Mouse (Mus musculus): ENCODE measurements around the gene Nkd1. TPM values are rescaled to one million over a fixed set of nuclear protein-coding genes. Genes with fewer than 3 reads are reported as not detected.
A peak's percentile ranks its signal among the peaks of the same experiment; 100 is the strongest.

The Nkd1 gene
- polyA plus RNA-seq, 1 experiment from 2014 or later: 33.7 TPM

GRCm38 (mm10) chr8:88544677-88545076 lies 23.5 kb downstream of the Nkd1 start:
- peaks cover 33% of the 10 kb centered on the region for H3K4me1 ChIP-seq (ENCODE audit: control insufficient read depth, insufficient read depth, low read length)
- no peak overlapping the region for H3K4me3 ChIP-seq (ENCODE audit: low read depth, low read length)
- no peak overlapping the region for H3K4me2 ChIP-seq (replicated peaks; ENCODE audit: low read depth, low read length)
- ATAC-seq (ENCODE audit: insufficient number of reproducible peaks, insufficient read depth, low FRiP score, low read depth): no peak
- H3K9ac ChIP-seq (replicated peaks; ENCODE audit: low read depth, low read length): no peak overlapping the region
- WGBS: 67% methylated on average over 4 of the region's 4 CpGs
- no peaks in the 10 kb centered on the region for H3K27me3 ChIP-seq (ENCODE audit: control insufficient read depth, insufficient read depth, low read length)
- H3K36me3 ChIP-seq (ENCODE audit: control insufficient read depth, insufficient read depth, low read length): no peaks in the 10 kb centered on the region; the same call in 1 of the 2 replicates
- 0 out of 2 replicates have a peak overlapping the region, but pooled peaks have one; percentile 98 for H3K27ac ChIP-seq (ENCODE audit: low read length)
- 0 out of 2 replicates have a peak, but pooled peaks cover 4% of the 10 kb centered on the region for H3K9me3 ChIP-seq (ENCODE audit: control insufficient read depth, low read depth, low read length)

- Histone ChIP-seq H3K27me3 (ENCODE audit: control insufficient read depth, insufficient read depth, low read length) (no peaks in the 10 kb centered on the region), H3K9ac (replicated peaks; ENCODE audit: low read depth, low read length) (no peak overlapping the region), H3K4me1 (ENCODE audit: control insufficient read depth, insufficient read depth, low read length) (peaks cover 33% of the 10 kb centered on the region), H3K4me3 (ENCODE audit: low read depth, low read length) (no peak overlapping the region), H3K9me3 (ENCODE audit: control insufficient read depth, low read depth, low read length) (0 out of 2 replicates have a peak, but pooled peaks cover 4% of the 10 kb centered on the region), H3K36me3 (ENCODE audit: control insufficient read depth, insufficient read depth, low read length) (no peaks in the 10 kb centered on the region; the same call in 1 of the 2 replicates), H3K27ac (ENCODE audit: low read length) (peak overlapping the region; percentile 98), H3K4me2 (replicated peaks; ENCODE audit: low read depth, low read length) (no peak overlapping the region)
- 94% methylated on average over 7 of the region's 7 CpGs for WGBS
- ATAC-seq (ENCODE audit: insufficient number of reproducible peaks, insufficient read depth, low FRiP score, low read depth): no peak
These were observed 24.3 kb downstream of the Nkd1 start for GRCm38 (mm10) chr8:88545441-88545840.

GRCm38 (mm10) chr8:88546032-88546732 lies 25.0 kb downstream of the Nkd1 start:
- Histone ChIP-seq H3K4me1 (ENCODE audit: control insufficient read depth, insufficient read depth, low read length) (peaks cover 33% of the 10 kb centered on the region), H3K27me3 (ENCODE audit: control insufficient read depth, insufficient read depth, low read length) (no peaks in the 10 kb centered on the region), H3K36me3 (ENCODE audit: control insufficient read depth, insufficient read depth, low read length) (no peaks in the 10 kb centered on the region; the same call in 1 of the 2 replicates), H3K4me3 (ENCODE audit: low read depth, low read length) (no peak overlapping the region), H3K9me3 (ENCODE audit: control insufficient read depth, low read depth, low read length) (0 out of 2 replicates have a peak, but pooled peaks cover 4% of the 10 kb centered on the region), H3K9ac (replicated peaks; ENCODE audit: low read depth, low read length) (no peak overlapping the region), H3K27ac (ENCODE audit: low read length) (peak overlapping the region; percentile 98), H3K4me2 (replicated peaks; ENCODE audit: low read depth, low read length) (no peak overlapping the region)
- peak; percentile 87 for ATAC-seq (ENCODE audit: insufficient number of reproducible peaks, insufficient read depth, low FRiP score, low read depth)
- 28% methylated on average over 18 of the region's 18 CpGs for WGBS

GRCm38 (mm10) chr8:88555669-88556068 lies 34.5 kb downstream of the Nkd1 start:
- Histone ChIP-seq H3K36me3 (ENCODE audit: control insufficient read depth, insufficient read depth, low read length) (no peaks in the 10 kb centered on the region), H3K27ac (ENCODE audit: low read length) (peak overlapping the region; percentile 73; the same call in 1 of the 2 replicates), H3K9me3 (ENCODE audit: control insufficient read depth, low read depth, low read length) (no peaks in the 10 kb centered on the region), H3K27me3 (ENCODE audit: control insufficient read depth, insufficient read depth, low read length) (no peaks in the 10 kb centered on the region), H3K9ac (replicated peaks; ENCODE audit: low read depth, low read length) (no peak overlapping the region), H3K4me1 (ENCODE audit: control insufficient read depth, insufficient read depth, low read length) (peaks cover 13% of the 10 kb centered on the region; the same call in 1 of the 2 replicates), H3K4me2 (replicated peaks; ENCODE audit: low read depth, low read length) (no peak overlapping the region), H3K4me3 (ENCODE audit: low read depth, low read length) (no peak overlapping the region)
- peak; percentile 83; the same call in 1 of the 2 replicates for ATAC-seq (ENCODE audit: insufficient number of reproducible peaks, insufficient read depth, low FRiP score, low read depth)
- 27% methylated on average over 4 of the region's 4 CpGs for WGBS

GRCm38 (mm10) chr8:88559985-88560473 lies 38.9 kb downstream of the Nkd1 start:
- H3K36me3 ChIP-seq (ENCODE audit: control insufficient read depth, insufficient read depth, low read length): no peaks in the 10 kb centered on the region

DNA sequence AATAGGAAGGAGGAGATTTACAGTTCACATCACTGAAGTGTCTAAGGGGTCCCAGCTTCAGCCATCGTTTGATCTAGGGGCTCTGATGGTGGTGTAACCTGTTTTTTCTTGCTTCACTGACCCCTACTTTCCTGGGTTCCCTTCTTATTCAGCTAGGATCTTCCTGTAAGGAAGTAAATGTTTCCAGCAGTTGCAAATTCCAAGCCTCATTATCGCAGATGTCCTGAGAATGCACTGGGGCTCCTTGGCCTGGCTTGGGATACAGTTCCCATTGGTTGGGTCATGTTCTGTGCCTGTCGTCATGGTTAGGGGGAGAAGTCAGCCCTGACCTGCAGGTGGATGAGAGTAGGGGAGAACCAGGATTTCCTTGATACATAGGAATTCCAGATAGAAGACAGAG lies 40.2 kb downstream of the Nkd1 start:
- Histone ChIP-seq H3K9ac (replicated peaks; ENCODE audit: low read depth, low read length) (no peak overlapping the region), H3K9me3 (ENCODE audit: control insufficient read depth, low read depth, low read length) (no peaks in the 10 kb centered on the region), H3K36me3 (ENCODE audit: control insufficient read depth, insufficient read depth, low read length) (no peaks in the 10 kb centered on the region), H3K27ac (ENCODE audit: low read length) (no peak overlapping the region), H3K27me3 (ENCODE audit: control insufficient read depth, insufficient read depth, low read length) (no peaks in the 10 kb centered on the region), H3K4me2 (replicated peaks; ENCODE audit: low read depth, low read length) (no peak overlapping the region), H3K4me3 (ENCODE audit: low read depth, low read length) (no peak overlapping the region), H3K4me1 (ENCODE audit: control insufficient read depth, insufficient read depth, low read length) (peaks cover 24% of the 10 kb centered on the region)
- no peak for ATAC-seq (ENCODE audit: insufficient number of reproducible peaks, insufficient read depth, low FRiP score, low read depth)
- WGBS: 71% methylated on average over 3 of the region's 3 CpGs

More at GRCm38 (mm10) chr8:88559985-88560473, 38.9 kb downstream of the Nkd1 start:
- no peak overlapping the region for H3K4me3 ChIP-seq (ENCODE audit: low read depth, low read length)
- peaks cover 25% of the 10 kb centered on the region for H3K4me1 ChIP-seq (ENCODE audit: control insufficient read depth, insufficient read depth, low read length)
- H3K4me2 ChIP-seq (replicated peaks; ENCODE audit: low read depth, low read length): no peak overlapping the region
- H3K9ac ChIP-seq (replicated peaks; ENCODE audit: low read depth, low read length): no peak overlapping the region
- WGBS: 91% methylated on average over 6 of the region's 6 CpGs
- ATAC-seq (ENCODE audit: insufficient number of reproducible peaks, insufficient read depth, low FRiP score, low read depth): no peak
- H3K9me3 ChIP-seq (ENCODE audit: control insufficient read depth, low read depth, low read length): no peaks in the 10 kb centered on the region
- no peak overlapping the region for H3K27ac ChIP-seq (ENCODE audit: low read length)
- H3K27me3 ChIP-seq (ENCODE audit: control insufficient read depth, insufficient read depth, low read length): no peaks in the 10 kb centered on the region

DNA sequence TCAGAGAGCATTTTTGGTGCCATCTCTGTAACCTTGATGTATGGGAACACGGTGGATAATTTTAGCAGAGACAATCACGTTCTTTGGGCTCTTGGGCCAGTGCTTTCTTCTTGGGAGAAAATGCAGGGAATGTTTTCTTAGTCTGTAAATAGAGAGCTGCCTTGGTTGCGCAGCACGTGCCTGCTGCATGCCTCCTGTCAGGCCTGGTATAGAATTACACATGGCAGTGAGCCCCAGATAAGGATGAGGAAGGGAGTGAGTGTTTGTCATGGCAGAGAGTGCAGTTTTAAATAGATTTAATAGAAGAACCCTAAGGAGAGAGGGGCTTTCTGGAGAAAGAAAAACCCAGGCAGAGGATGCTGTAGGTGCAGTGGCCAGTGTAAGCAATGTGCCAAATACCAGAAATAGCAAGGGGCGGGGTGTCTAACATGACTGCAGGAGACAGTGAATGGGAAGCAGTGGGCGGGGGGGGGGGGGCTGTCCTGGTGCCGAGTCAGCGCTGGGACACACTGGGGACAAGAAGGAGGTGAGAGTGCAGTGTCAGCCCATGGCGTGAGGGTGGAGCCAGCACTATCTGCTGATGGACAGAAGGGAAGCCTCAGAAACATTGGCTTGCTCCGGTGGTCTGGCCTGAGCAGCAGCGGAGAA lies 43.2 kb downstream of the Nkd1 start:
- no peaks in the 10 kb centered on the region for H3K36me3 ChIP-seq (ENCODE audit: control insufficient read depth, insufficient read depth, low read length)

DNA sequence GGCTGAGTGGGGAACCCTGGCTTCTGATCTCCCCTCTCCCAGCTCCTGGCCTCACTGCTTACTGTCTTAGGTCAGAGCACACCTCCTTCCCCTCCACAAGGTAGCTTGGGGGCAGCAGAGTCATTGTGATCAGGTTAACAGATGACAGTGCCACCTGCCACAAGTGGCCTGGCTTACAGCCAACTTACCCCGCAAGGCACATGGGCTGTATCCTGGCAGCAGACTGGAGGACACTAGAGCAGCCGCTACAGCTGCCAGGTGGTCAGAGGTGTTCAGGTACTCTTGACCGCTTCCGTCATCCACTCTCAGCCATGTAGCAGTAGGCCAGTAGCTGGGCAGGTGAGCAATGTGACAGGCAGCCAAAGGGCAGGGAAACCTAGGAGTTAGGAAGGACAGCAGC lies 45.0 kb downstream of the Nkd1 start:
- no peak overlapping the region for H3K9ac ChIP-seq (replicated peaks; ENCODE audit: low read depth, low read length)
- no peaks in the 10 kb centered on the region for H3K27me3 ChIP-seq (ENCODE audit: control insufficient read depth, insufficient read depth, low read length)
- no peaks in the 10 kb centered on the region for H3K36me3 ChIP-seq (ENCODE audit: control insufficient read depth, insufficient read depth, low read length)
- peaks cover 65% of the 10 kb centered on the region for H3K4me1 ChIP-seq (ENCODE audit: control insufficient read depth, insufficient read depth, low read length)
- WGBS: 69% methylated on average over 4 of the region's 4 CpGs
- no peak overlapping the region for H3K4me3 ChIP-seq (ENCODE audit: low read depth, low read length)
- H3K27ac ChIP-seq (ENCODE audit: low read length): no peak overlapping the region; the same call in 1 of the 2 replicates
- ATAC-seq (ENCODE audit: insufficient number of reproducible peaks, insufficient read depth, low FRiP score, low read depth): no peak
- H3K9me3 ChIP-seq (ENCODE audit: control insufficient read depth, low read depth, low read length): no peaks in the 10 kb centered on the region
- no peak overlapping the region for H3K4me2 ChIP-seq (replicated peaks; ENCODE audit: low read depth, low read length)

More for the DNA sequence above, 43.2 kb downstream of the Nkd1 start:
- Histone ChIP-seq H3K4me2 (replicated peaks; ENCODE audit: low read depth, low read length) (no peak overlapping the region), H3K4me3 (ENCODE audit: low read depth, low read length) (no peak overlapping the region), H3K4me1 (ENCODE audit: control insufficient read depth, insufficient read depth, low read length) (peaks cover 48% of the 10 kb centered on the region), H3K27me3 (ENCODE audit: control insufficient read depth, insufficient read depth, low read length) (no peaks in the 10 kb centered on the region), H3K9ac (replicated peaks; ENCODE audit: low read depth, low read length) (no peak overlapping the region), H3K27ac (ENCODE audit: low read length) (no peak overlapping the region), H3K9me3 (ENCODE audit: control insufficient read depth, low read depth, low read length) (no peaks in the 10 kb centered on the region)
- WGBS: 31% methylated on average over 11 of the region's 11 CpGs
- 0 out of 2 replicates have a peak, but pooled peaks have one; percentile 23 for ATAC-seq (ENCODE audit: insufficient number of reproducible peaks, insufficient read depth, low FRiP score, low read depth)

Measured in stomach, embryonic 14.5 days (tissue).